Mouse (Mus musculus) gastrocnemius, adult 18-20 months (tissue): ENCODE data around the gene Zfp9. TPM values are rescaled to one million over a fixed set of nuclear protein-coding genes. Genes with fewer than 3 reads are reported as not detected.

Source experiments
- DNase-seq: peaks from one replicate; pipeline ENCODE4 v3.0.0; 2021; ENCODE audit warnings: low spot score
- long read RNA-seq, 2 experiments: library from polyadenylated mRNA; stranded (forward); transcript quantifications; one replicate each; pipeline ENCODE4 v2.0.0; 2021
- microRNA-seq: library from miRNA; unstranded; fragments of <30 nt; microRNA quantifications from one replicate; pipeline ENCODE4 v1.2.0, GENCODE M21; 2021
- total RNA-seq, 2 experiments: library from RNA; stranded (reverse); gene quantifications; 2 replicates each; pipeline ENCODE4 v1.2.3; 2021

Gene Zfp9
- 1 to 10 TPM; 7.3 to 8.2 TPM for total RNA-seq
- long read RNA-seq, experiment 1, partial matches to known transcripts, result 0 of 2 reads
- long read RNA-seq, experiment 1, other reads (novel, unspliced or antisense), result 0 of 2 reads
- long read RNA-seq, experiment 2, partial matches to known transcripts, result 0 of 1 reads
- long read RNA-seq, experiment 2, other reads (novel, unspliced or antisense), result 0 of 1 reads

DNA sequence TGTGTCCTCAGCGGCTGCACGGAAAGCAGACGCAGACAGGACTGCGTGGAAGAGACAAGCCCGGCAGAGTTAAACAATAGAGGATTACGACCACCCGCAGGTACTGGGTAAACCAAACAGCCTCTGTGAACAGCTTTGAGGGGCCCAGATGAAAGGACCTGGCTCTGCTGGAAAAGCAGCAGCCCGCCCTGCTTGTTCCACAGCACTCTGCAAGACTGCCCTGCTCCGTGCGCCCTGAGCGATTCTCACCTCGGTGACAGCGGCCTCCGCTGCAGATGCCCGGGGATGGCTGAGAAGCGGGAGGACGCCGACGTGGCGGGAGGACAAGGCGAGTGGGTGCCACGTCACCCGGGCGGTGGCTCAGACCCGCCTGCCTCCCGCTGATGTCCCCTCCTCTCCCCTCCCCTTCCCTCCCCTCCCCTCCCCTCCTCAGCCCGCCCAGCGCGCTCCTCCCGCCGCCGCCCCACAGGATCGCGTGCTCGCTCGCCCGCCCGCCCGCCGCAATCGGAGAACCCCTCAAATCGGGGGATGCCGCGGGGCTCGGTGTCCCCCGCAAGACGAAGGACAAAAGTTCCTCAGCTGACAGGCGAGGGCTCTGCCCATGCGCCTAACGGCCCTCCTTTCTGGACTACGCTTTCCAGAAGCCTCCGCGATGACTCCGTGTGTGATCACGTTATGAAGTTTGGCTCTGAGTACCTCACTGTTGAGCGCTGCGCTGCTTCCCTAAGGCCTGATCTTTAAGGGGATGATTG, at the start of gene Zfp9:
Zfp9 (minus strand) TSS at position 364 of the 752 bp plus-strand sequence.
- peak; percentile 76 for DNase-seq

DNA sequence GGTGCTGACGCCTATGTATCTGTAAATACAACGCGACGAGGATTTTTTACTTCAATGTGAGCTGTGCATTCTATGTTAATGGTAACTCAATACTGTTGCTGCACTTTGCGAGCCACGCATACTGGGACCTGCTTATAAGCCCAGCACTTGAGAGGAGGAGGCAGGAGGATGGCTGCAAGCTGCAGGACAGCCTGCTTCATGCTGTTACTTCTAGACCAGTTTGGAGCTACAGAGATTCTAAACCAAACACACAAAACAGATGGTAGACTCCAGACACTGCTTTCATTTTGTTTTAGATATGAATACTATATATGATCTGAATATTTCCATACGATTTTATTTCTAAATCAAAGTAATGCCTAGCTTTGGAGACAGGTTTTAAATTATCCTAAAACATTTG, 41.5 kb upstream of the Zfp9 start:
- DNase-seq, result no peak

DNA sequence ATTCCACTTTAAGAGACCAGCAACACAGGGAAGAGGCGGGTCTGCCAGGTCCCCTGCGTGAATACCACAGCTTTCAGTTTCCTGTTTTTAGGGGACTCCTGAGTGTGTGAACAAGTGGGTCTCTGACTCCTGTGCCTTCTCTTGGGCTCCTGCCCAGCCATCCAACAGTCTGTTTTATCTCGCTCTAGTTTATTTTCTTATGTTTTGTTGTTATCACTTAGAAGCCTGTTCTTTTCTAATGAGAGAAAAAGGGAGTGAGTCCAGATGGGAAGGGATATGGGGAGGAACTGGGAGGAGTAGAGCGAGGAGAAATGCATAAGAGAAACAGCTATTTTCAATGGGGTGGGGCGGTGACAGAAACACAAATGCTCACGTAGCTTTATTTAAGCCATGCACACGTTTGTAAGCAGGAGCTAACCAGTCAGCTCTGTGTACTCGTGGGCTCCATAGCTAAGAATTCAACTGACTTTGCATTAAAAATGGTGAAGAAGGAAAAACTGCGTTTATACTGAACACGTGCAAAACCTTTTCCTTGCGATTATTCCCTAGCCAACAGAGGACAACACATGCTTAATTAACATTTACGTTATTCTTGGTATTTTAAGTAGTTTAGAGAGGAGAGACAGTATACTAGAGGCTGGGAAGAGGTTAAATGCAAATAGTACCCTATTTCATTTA, 34.4 kb upstream of the Zfp9 start:
- DNase-seq, result no peak

DNA sequence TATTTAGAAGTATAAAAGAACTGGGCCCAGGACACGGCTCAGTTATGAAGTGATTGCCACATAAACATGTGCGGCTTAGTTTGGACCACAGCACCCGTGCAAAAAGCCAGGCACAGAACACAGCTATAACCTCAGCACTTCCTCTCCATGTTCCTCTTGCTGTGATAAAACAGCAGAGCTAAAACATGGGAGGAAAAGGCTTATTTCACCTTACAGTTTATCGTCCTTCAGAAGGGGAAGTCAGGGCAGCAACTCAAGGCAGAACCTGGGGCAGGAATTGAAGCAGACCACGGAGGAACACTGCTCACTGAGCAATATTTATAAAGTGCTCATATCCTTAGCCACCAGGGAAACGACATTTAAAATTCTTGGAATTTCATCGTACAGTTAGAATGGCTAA, 19.9 kb upstream of the Zfp9 start:
- DNase-seq, result no peak

DNA sequence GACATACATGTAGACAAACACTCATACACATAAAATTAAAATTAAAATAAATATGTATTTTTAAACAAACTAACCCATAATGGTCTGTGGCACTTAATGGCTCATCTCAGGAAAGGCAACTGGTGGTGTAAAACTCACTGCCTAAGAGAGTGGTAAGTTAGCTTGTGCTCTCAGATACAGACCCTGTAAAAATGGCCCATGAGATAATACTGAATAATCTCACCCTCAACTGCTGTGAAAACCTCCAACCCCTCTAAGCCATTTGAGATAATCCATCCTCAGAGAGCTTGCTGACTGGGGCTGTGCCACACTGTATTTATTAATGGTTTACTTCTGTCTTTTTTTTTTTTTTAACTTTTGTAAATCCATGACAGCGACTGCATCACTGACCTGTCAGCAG, 3.0 kb upstream of the Zfp9 start:
- DNase-seq, result no peak

DNA sequence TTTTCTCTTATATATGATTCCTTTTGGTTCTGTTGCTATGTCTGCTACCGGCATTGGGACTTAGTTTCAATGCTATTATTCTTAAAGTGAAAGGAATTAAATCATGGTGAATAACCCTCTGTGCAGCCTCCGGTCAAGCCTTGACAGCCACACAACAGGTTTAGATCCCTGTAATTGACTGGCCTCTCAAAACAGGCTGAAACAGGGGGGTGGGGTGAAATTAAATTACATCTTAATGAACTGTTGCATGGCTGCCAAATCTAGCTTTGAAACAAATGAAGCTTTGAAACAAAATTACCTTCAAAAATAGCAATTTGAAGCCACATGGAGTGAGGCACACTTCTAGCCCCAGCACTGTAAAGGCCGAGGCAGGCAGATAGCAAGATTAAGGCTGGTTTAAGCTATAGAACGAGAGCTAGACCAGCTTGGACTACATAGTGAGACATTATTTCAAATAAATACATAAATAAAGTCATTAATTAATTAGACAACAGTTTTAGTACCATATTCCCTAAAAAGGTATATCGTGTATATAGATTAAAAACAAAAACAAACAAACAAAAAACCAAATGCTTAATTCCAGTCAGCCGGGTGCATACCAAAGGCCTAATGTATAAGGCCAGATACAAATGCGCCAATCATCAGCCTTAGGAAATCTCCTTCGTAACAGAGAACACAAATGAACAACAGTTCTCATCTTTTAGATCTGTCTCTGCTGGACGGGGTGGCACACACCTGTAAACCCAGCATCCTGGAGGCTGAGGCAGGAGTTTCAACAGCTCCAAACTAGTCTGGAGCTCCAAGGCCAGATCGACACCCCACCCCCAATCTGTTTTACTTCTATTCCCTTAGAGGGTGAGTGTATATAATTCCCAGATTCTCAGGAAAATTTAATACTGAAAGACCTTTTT, 990 bp downstream of the Zfp9 start:
- no peak for DNase-seq

DNA sequence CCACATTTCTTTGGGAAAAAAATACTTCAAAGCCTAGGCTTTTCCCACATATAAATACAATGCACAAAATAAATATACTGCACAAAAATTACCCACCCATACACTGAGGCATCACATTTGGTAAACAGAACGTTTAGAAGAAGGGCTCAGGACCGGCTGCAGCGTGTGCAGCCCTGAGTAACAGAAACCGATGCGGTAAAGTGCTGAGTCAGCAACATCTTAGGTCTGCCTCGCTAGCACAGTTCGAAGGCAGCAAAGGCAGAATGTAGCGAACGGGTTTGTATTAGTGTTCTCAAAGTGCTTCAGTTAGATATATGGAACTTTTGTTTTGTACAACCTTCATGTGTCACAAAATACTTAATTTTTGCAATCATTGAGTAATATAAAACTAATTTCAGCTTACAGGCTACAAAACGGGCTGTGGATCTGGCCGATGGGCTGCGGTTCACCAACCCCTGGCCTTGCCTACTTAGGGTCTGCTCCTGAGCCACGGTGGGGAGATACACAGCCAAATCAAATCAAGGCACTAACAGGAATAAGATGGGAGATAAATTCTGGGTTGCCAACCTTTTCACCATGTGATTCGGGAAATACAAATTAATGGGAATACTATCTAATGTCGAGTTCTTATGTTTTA, 16.9 kb downstream of the Zfp9 start:
- no peak for DNase-seq

DNA sequence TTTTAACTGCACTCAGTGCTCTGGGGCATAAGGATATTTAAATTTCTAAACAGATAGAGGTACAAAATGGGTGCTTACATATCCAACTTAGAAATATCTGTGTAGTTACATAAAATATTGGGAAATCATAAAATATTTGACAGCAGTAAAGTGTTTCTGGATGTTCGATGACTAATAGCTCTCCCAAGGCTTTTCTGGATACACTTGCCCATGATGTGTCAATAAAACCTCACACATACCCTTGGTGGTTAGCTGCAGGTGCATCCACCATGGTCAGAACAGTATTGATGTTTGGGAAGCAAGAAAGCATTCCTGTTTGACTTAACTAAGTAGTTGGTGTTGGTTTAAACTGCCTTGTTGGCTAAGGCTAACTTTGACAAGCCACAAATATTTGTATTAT, 21.4 kb downstream of the Zfp9 start:
- no peak for DNase-seq

DNA sequence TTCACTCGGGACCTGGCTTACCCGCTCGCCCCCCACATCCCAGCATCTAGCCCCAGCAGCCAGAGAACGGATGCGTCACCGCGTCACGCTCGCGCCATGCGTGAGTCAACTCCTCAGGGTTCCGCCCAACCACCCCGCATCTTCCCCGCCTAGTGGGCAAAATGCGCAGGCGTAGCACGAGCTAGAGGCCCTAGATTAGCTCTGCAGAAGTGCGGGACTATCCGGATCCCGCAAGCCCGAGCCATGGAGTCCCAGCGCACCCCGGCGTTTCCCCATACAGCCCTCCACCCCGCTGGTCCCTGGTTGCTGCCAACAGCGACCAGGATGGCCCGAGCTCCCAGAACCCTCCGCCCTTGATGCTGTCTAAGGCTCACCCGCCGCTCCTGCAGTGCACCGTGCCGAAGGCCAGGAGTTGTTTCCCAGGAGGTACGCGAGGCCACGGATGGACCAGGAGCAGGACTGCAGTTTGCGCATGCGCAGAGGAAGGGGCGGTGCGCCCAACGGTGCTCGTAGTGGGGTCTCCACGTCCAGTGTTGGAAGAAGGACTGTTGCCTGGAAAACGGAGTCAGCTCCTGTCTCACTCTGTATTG, 24.0 kb downstream of the Zfp9 start, which contains the start of gene Zfp248:
Zfp248 (minus strand) TSS at position 487 of the 590 bp plus-strand sequence.
- DNase-seq, result peak; percentile 84

DNA sequence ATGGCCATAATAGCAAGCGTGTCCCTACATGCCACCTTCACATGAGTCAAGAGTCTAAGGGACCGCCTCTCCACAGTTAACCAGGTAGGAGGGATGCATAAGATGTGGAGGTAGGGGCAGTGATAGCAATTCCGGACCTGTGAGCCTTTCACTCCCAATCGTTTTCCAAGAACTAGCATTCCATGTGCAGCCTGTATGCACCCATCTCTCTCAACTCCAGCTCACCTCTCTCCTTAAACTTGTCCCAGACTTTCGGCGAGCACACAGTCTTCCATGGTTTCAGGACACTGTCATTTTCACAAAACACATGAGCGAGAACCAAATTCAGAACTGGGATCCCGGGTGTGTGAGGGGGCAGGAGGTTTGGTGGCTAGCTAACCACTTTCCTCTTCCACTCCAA, 24.7 kb downstream of the Zfp9 start:
- no peak for DNase-seq

DNA sequence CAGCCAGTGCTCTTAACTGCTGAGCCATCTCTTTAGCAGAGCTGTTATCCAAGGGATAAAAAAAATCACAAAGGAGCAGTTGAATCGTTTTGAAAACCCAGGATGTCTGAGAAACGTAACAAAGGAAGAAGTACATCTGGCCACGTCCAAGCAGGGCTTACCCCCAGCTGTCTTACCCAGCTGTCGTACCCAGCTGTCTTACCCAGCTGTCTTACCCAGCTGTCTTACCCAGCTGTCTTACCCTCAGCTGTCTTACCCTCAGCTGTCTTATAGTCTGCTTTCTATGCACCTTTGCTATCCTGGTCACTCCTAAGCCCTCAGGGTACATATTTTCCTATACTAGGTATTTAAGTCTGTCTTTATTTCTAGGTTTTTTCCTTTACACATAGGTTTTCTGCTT, 47.6 kb downstream of the Zfp9 start:
- DNase-seq, result no peak

DNA sequence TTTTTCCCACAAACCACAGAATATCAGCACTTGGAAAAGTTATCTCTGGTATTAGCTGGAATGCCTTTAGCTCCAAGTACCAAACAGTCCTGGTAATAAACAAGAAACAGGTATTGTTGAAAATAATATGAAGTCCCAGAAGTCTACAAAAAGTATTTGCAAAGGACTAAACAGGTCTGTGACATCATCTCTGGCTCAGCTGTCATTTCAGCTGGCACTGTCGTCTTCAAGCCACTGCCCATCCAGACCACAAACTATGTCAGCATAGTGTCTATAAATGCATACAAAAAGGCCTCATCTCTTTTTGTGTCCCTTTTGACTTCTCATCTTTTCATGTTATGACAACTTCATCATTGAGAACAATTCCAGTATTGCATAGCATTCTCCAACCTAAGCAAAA, 52.5 kb downstream of the Zfp9 start:
- DNase-seq, result no peak

DNA sequence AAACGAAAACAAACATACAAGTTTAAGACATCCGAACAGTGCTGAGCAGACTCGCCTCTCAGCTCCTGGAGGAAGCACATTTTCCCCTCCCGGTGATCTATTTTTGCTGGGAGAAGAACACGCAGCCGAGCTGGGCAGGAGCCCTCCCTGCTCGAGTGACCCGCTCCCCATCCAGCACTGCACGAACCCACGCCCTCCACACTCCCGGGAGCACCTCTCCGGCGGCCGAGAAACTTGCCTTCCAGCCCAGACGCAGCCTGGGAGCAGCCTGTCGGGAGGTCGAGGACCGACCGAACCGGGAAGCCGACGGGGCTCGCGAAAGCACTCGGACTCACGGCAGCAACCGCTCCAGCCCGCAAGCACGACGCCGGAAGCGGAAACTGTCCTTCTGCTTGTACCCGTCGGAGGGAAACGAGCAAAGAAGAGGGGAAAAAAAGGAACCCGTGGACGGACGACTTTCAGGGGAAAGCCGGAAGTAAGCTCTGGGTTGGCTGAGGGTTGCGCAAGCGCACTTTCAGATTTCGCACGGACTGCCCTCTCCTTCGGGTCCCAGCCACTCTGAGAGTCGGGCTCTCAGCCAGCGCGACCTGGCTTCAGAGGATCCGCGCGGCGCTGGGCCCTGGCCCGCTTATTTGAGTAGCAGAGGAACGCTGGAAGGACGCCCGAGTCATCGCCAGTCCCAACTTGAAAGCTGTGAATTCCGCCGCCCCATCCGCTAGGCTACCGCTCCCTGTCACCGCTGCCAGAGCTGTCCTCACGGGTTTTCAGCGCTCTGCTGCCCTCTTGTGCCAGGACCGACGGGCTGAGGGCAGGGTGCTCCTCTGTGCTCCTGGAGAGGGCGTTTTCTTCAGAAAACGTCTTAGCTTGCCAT, 59.8 kb downstream of the Zfp9 start, which contains the start of gene Bms1:
Bms1 (minus strand) TSS at position 425 of the 871 bp plus-strand sequence.
- DNase-seq, result peak; percentile 96

Small RNA genes lying within 50 kb of the gene (microRNA-seq; reads per million reads assigned to microRNA genes)
- not detected for gene Gm25953

Other genes starting within 250 kb of the Zfp9 start
- gene Bms1, start 59.8 kb downstream of the Zfp9 start, total RNA-seq, result 10 to 100 TPM; 24.9 to 26.3 TPM
- gene Zfp248, start 23.8 kb downstream of the Zfp9 start, total RNA-seq, result 1 to 10 TPM; 1.8 to 1.9 TPM
- 1 to 10 TPM; 2.0 to 2.6 TPM for gene Ankrd26, start 82.9 kb upstream of the Zfp9 start, total RNA-seq